Mouse (Mus musculus): Measurements from ENCODE around the gene Wsb1.

GRCm38 (mm10) chr11:79264376-79264775 is 9.9 kb upstream of the Wsb1 start:
- TF ChIP-seq EP300 (IDR thresholded peaks at IDR 0.05; ENCODE audit: insufficient read depth, low read depth, low read length) (no peak), CTCF (IDR thresholded peaks at IDR 0.05) (no peak)
